Mouse (Mus musculus) CD4-positive, CD25-positive, alpha-beta regulatory T cell, adult 4 months (primary cell): ENCODE measurements around the gene Msl1. TPM values are rescaled to one million over a fixed set of nuclear protein-coding genes. Genes with fewer than 3 reads are reported as not detected.

Experiments
- ATAC-seq: one replicate; pipeline ENCODE4 v1.8.0; 2017
- polyA plus RNA-seq, 2 experiments: library from polyadenylated mRNA; unstranded; fragments of 100-300 nt; shearing (Covaris generic); gene quantifications; one replicate each; pipeline ENCODE4 v1.2.1; 2017

Gene Msl1
- polyA plus RNA-seq, 2 experiments from 2014 or later = 22.3 to 24.8 TPM

DNA sequence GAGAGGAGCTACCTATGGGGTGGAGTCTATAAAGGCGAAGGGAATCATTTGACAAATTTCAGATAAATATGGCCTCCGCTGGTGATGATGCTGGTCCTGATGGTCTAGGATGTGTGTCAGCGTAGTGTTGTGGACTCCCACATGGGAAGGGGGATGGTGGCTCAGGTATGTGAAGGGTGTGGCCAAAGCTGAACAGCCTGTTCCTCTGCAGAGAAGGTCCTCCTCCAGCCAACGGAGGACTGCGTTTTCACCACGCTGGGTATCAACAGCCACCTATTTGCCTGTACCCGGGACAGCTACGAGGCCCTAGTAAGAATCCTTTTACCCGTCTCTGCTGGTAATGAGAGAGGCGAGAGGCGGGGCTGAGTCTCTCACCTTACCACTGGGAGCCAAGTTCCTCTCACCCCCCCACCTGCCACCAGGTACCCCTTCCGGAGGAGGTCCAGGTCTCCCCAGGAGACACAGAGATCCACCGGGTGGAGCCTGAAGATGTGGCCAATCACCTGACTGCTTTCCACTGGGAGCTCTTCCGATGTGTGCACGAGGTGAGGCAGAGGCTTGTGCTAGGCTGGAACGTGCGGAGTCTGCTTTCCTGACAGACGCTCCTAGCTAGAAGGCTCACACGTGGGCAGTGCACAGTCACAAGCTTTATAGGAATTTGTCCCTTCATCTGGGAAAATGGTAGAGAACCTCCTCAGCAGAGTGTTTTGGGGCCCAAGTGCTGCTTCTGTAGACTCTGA lies 51.7 kb downstream of the Msl1 start:
- no peak for ATAC-seq

DNA sequence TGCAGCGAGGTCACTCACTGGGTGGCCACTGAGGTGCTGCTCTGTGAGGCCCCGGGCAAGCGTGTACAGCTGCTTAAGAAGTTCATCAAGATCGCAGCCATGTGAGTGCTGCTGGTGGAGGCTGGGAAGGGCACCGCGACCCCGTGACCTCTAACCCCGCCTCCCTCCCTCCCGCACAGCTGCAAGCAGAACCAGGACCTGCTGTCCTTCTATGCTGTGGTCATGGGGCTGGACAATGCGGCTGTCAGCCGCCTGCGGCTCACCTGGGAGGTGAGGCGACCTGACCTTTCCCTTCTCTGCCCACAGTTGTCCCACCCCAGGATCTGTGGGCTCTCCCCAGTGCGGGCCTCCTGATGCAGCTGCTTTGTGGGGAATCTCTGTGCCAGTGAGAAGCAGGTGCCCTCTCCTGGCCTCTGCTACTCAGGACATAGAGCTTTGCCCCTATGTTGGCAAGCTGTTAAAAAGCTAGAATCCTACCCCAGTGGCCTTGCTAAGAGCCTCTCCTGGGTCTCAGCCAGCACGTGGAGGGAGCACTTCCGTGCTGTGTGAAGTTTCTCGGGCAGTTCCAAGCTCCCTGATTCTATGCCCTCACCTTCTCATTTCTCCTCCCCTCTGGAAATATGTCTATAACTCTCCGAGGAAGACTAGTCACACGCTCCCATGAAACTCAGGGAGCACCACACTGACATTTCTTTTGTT lies 54.0 kb downstream of the Msl1 start:
- no peak for ATAC-seq

DNA sequence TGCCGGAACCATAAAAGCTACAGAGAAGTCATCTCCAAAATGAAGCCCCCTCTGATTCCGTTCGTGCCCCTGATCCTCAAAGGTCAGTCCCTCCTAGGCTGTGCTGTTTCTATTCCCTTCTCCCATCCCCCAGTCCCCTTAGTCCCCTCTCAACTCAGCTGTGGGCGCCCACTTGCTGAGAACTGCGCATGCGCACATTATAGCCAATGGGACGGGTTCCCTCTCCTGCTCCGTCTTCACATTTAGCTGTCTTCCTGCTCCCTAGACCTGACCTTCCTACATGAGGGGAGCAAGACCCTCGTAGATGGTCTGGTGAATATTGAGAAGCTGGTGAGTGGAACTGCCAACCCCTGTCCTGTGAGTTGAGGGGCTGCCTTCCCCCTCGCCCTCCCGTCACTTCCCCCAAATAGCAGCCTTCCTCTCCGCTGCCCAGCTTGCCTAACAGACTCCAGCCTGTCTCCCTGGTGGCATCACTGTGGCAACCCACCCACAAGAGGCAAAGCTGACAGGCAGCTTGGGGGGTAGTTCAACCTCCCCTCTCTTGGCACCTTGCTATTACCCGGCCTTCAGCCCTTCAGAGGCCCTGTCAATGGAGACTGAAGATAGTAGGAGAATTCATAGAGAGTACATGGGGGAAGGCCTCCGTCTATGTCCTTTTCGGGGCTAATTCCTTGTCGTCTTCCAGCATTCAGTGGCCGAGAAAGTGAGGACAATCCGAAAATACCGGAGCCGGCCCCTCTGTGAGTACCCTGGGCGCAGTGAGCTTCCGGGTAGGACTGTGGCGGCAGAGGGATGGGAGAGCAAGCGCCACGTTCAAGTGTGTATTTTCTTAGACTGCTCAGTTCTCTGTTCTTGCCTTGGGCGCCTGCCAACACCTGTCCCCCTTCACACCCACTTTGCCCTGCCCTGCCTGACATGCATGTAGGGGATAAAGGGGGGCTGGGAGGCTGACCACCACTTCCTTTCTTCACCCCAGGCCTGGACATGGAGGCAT lies 55.1 kb downstream of the Msl1 start:
- ATAC-seq = no peak

DNA sequence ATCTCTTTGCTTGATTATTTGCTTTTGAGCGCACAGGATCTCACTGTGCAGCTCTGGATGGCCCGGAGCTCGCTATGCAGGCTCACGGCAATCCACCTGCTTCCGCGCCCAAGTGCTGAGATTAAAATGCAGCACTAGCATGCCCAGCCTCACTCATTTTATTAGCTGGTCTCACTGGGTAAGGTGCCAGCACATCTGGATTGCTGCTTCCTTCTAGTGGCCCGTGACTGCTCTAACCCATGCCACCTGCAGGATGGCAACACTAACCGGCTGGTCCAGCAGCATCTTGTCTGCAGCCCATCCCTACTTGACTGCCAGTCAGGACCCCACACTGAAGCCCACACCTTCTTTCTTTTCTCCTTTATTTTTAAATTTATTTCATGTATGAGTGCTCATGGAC lies 58.8 kb downstream of the Msl1 start:
- no peak for ATAC-seq

DNA sequence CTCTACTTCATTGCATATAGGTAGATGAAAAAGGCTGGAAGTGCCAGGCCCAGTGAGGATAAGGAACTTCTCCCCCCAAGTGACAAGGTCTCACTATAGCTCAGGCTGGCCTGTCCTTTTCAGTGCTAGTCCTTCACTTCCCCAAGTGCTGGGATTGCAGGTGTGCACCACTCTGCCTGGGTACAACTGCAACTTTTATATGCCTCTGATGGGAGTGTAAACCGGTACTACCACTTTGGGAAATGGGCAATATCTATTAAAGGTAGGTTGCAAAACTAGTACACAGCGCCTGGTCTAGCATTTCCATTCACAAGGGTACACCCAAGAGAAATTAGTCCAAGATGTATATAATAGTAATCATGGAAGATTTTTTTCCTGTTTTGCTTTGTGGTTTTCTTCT lies 59.3 kb downstream of the Msl1 start:
- no peak for ATAC-seq

Other genes starting within 250 kb of the Msl1 start
- 10 to 100 TPM; 77.0 to 98.7 TPM for gene Ikzf3, start 249.5 kb upstream of the Msl1 start, polyA plus RNA-seq
- gene Zpbp2, start 244.4 kb upstream of the Msl1 start, polyA plus RNA-seq = 1 to 10 TPM; 5.0 to 6.0 TPM
- gene Ormdl3, start 208.1 kb upstream of the Msl1 start, polyA plus RNA-seq = 10 to 100 TPM; 25.9 to 53.6 TPM
- not detected for gene Lrrc3c, start 197.2 kb upstream of the Msl1 start, polyA plus RNA-seq
- gene Gm12355, start 169.9 kb upstream of the Msl1 start, polyA plus RNA-seq = 1 to 10 TPM; 1.0 to 9.6 TPM
- gene Gsdma3, start 169.2 kb upstream of the Msl1 start, polyA plus RNA-seq = under 1 TPM in 1 of 2 experiments, not detected in 1; 0.20 TPM
- gene Gsdma2, start 148.8 kb upstream of the Msl1 start, polyA plus RNA-seq = not detected
- gene Gsdma, start 131.2 kb upstream of the Msl1 start, polyA plus RNA-seq = under 1 TPM in 1 of 2 experiments, not detected in 1; 0.12 TPM
- gene Psmd3, start 113.0 kb upstream of the Msl1 start, polyA plus RNA-seq = 10 to 100 TPM; 13.8 to 17.5 TPM
- not detected for gene Csf3, start 94.3 kb upstream of the Msl1 start, polyA plus RNA-seq
- gene Med24, start 66.1 kb upstream of the Msl1 start, polyA plus RNA-seq = 10 to 100 TPM; 27.0 to 37.5 TPM
- 1 to 10 TPM; 4.8 to 5.7 TPM for gene Thra, start 54.9 kb upstream of the Msl1 start, polyA plus RNA-seq
- 10 to 100 TPM in 1 of 2 experiments, 1 to 10 TPM in 1; 4.9 to 12.3 TPM for gene Nr1d1, start 20.2 kb upstream of the Msl1 start, polyA plus RNA-seq
- 10 to 100 TPM; 13.6 to 14.5 TPM for gene Casc3, start 9.4 kb downstream of the Msl1 start, polyA plus RNA-seq
- under 1 TPM in 1 of 2 experiments, not detected in 1; 0.48 TPM for gene Rapgefl1, start 41.3 kb downstream of the Msl1 start, polyA plus RNA-seq
- 10 to 100 TPM; 13.5 to 13.9 TPM for gene Wipf2, start 68.1 kb downstream of the Msl1 start, polyA plus RNA-seq
- gene Cdc6, start 112.3 kb downstream of the Msl1 start, polyA plus RNA-seq = 1 to 10 TPM; 4.1 to 8.5 TPM
- gene Rara, start 132.3 kb downstream of the Msl1 start, polyA plus RNA-seq = 1 to 10 TPM; 8.6 to 8.9 TPM
- gene Gjd3, start 187.5 kb downstream of the Msl1 start, polyA plus RNA-seq = not detected
- 10 to 100 TPM; 39.6 to 58.8 TPM for gene Top2a, start 228.7 kb downstream of the Msl1 start, polyA plus RNA-seq
- 10 to 100 TPM; 12.6 to 20.7 TPM for gene Igfbp4, start 245.7 kb downstream of the Msl1 start, polyA plus RNA-seq